Mouse (Mus musculus): ENCODE measurements around the gene Olfr1293-ps.

Olfr1293-ps gene

DNA sequence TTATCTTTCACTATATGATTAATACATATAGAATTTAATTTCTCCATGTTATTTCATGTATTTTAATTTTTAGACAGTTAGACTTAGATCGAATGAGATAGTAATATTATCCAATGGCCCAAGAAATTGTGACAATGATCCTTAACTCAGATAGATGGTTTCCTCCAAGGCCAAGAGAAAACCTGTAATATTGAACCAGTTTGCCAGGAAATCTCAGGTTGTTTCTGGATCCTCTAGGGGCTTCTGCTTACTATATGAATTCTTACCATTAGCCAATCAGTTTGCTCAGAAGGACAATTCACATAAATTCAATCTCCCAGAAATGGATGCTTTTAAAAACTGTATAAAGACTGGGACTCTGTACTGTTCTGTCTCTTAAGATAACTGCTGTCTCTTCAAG is at the start of gene Olfr1293-ps:
Olfr1293-ps (plus strand) TSS at position 301 of the 400 bp plus-strand sequence.
- DNase-seq, result no peak

DNA sequence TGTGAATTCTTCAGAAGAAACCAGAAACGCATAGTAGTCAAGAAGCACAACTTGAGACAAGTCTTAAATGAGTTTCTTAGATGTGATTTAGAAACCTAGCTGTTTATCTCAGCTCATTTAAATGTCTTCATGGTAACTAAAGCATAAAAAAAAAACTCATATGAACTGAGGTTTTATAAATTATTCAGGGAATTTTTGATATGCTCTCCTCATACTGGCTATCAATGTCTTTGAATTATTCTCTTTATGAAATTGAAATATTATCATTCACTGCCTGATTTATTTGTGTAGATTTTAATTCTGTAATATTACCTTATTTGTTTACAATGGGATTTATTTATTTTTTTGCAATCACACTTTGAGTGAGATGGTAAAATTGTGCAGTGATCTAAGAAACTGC is 44.5 kb upstream of the Olfr1293-ps start, which contains the start of gene Olfr1289:
Olfr1289 (plus strand) TSS at position 301 of the 400 bp plus-strand sequence.
- no peak for DNase-seq

DNA sequence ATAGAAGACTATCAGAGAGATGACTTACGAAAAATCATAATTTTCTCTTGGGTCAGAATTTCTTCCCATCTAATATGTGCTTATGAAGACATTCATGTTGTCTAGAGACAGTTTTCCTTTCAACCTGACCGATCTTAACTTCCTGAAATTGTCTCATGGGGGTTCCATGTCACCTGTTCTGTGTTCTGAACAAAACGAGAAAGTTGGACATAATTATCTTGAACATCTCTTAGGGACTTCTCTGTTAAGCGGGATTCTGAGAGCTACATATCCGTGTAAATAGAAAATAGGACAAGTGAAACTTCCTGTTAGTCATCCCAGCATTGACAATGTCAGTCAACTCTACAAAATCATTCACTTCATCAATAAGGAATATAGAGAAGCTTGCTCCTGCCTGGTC is 31.3 kb upstream of the Olfr1293-ps start, which contains the start of gene Olfr1290:
Olfr1290 (minus strand) TSS at position 101 of the 400 bp plus-strand sequence.
- DNase-seq, result no peak

DNA sequence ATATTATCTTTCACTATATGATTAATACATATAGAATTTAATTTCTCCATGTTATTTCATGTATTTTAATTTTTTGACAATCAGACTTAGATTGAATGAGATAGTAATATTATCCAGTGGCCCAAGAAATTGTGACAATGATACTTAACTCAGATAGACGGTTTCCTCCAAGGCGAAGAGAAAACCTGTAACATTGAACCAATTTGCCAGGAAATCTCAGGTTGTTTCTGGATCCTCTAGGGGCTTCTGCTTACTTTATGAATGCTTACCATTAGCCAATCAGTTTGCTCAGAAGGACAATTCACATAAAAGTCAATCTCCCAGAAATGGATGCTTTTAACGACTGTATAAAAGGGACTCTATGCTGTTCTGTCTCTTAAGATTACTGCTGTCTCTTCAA is 28.1 kb upstream of the Olfr1293-ps start, which contains the start of gene Olfr1291-ps1:
Olfr1291-ps1 (plus strand) TSS at position 301 of the 400 bp plus-strand sequence.
- no peak for DNase-seq

DNA sequence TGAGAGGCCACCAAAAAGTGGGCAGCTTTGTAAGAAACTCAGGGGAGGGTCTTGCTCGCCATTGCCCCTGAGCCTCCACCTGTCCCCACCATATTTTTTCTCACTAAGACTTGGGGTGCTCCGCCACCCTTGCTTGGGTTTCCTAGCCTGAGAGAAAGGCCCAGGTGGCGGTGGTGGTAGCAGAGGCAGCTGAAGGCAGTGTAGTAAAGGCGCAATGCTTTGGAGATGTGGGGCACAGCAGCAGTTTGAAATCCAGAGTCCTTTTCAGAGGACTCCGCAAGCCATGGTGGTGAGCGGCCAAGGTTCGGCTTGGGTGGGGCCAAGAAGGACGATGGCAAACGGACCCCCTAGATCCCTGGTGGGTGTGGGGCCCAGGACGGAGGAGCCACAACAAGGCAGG is 7.6 kb upstream of the Olfr1293-ps start:
- no peak for DNase-seq

DNA sequence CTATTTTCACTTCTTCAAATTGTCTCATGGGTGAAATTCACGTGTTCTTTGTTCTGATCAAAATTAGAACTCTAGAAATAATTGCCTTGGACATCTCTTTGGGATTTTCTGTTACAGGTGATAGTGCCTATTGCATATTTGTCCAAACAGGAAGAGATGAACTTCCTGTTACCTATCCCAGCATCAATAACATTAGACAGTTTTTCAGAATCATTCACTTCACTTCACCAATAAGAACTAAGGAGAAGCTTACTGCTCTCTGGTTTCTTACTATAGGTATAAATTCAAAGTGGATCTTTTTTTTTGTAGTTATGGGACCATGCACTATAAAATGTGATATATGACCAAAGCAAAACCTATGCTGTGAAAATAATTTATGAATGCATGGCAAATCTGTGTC is 15.2 kb downstream of the Olfr1293-ps start, which contains the start of gene Olfr1294:
Olfr1294 (minus strand) TSS at position 101 of the 400 bp plus-strand sequence.
- no peak for DNase-seq

DNA sequence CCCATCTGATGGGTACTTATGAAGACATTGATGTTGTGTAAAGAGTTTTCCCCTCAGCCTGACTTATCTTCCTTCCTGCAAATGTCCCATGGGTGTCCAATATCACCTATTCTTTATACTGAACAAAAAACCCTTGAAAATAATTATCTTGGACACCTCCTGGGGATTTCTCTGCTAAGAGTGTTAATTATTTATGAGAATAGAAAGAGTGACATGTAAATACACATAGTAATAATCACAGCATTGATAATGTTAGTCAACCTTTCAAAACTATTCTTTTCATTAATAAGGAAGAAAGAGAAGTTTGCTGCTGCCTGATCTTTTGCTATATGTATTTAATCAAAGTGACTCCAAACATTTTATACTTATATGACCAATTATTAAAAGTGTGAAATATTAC is 44.6 kb downstream of the Olfr1293-ps start, which contains the start of gene Olfr1295:
Olfr1295 (minus strand) TSS at position 101 of the 400 bp plus-strand sequence.
- DNase-seq, result no peak

All from cerebellum, postnatal 25 days (tissue).